Mouse (Mus musculus) yolk sac, embryonic 10.5 days (tissue): ENCODE measurements at regions not wholly inside any gene's neighbourhood (a gene's known extent, or its start where the extent isn't known, plus 50 kb on each side); places are given as distances from the start of the nearest gene placed in this dataset.

ENCODE experiments used
- DNase-seq: peaks from one replicate; pipeline ENCODE4 v3.0.0-alpha.2; 2017; ENCODE audit warnings: low spot score

GRCm38 (mm10) chr9:32815473-32815872 is 179.5 kb downstream of the Ets1 start:
- DNase-seq, result no peak

- no peak for DNase-seq
These were observed 180.8 kb downstream of the Ets1 start for GRCm38 (mm10) chr9:32816649-32817425.

- no peak for DNase-seq
These were observed 181.7 kb downstream of the Ets1 start for GRCm38 (mm10) chr9:32817442-32818358.

GRCm38 (mm10) chr9:32823439-32824133 is 187.6 kb downstream of the Ets1 start:
- peak; percentile 72 for DNase-seq

- DNase-seq, result no peak
These were observed 188.1 kb downstream of the Ets1 start for GRCm38 (mm10) chr9:32824134-32824531.

- DNase-seq, result no peak
These were observed 194.4 kb downstream of the Ets1 start for GRCm38 (mm10) chr9:32830268-32830891.

GRCm38 (mm10) chr9:32833373-32833772 is 197.4 kb downstream of the Ets1 start:
- DNase-seq, result no peak

GRCm38 (mm10) chr9:32834751-32835625 is 199.0 kb downstream of the Ets1 start:
- peak; percentile 40 for DNase-seq

GRCm38 (mm10) chr9:32835626-32835971 is 199.6 kb downstream of the Ets1 start:
- DNase-seq, result no peak

GRCm38 (mm10) chr9:32836371-32836770 is 200.3 kb downstream of the Ets1 start:
- DNase-seq, result no peak

- DNase-seq, result no peak
These were observed 211.3 kb downstream of the Ets1 start for GRCm38 (mm10) chr9:32847361-32847760.

- no peak for DNase-seq
These were observed 216.3 kb downstream of the Ets1 start for GRCm38 (mm10) chr9:32852282-32852681.

- DNase-seq, result no peak
These were observed 227.3 kb downstream of the Ets1 start for GRCm38 (mm10) chr9:32863286-32863685.

- no peak for DNase-seq
These were observed 232.9 kb downstream of the Ets1 start for GRCm38 (mm10) chr9:32868936-32869335.

GRCm38 (mm10) chr9:32874306-32874875 is 238.4 kb downstream of the Ets1 start:
- no peak for DNase-seq

GRCm38 (mm10) chr9:32882819-32883587 is 247.0 kb downstream of the Ets1 start:
- DNase-seq, result no peak

GRCm38 (mm10) chr9:32886008-32886650 is 250.1 kb downstream of the Ets1 start:
- no peak for DNase-seq

GRCm38 (mm10) chr9:32899801-32900200 is 263.8 kb downstream of the Ets1 start:
- DNase-seq, result peak; percentile 6

GRCm38 (mm10) chr9:32901287-32901686 is 265.3 kb downstream of the Ets1 start:
- peak; percentile 35 for DNase-seq
